Mouse (Mus musculus): ENCODE results near the gene Dync1i2. TPM values are rescaled to one million over a fixed set of nuclear protein-coding genes. Genes with fewer than 3 reads are reported as not detected.
A peak's percentile ranks its signal among the peaks of the same experiment; 100 is the strongest.

The Dync1i2 gene
- polyA plus RNA-seq, 1 experiment from 2014 or later = 96.4 TPM

DNA sequence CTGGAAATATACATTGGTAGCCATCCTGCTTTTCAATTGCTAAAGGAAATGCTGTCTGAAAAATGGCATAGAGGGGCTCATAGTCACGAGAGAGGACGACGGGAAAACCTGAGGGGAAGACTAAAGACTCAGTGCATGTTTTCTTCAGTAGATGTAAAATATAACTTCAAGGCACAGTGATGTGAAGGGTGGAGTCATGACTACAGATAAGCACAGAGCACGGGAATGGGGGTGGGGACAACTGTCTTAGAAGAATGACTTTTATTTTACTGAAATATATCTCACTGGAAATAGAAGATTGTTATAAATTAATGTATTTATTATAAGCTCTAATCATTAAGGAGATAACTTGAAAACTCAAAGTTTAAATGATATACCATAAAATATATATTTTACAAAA is 58.6 kb downstream of the Dync1i2 start:
- Histone ChIP-seq H3K9ac (ENCODE audit: low read depth, low read length) (no peak overlapping the region), H3K4me2 (replicated peaks; ENCODE audit: low read depth, low read length) (no peak overlapping the region), H3K27me3 (ENCODE audit: control insufficient read depth, insufficient read depth, low read length) (no peaks in the 10 kb centered on the region), H3K27ac (ENCODE audit: low read depth, low read length) (no peak overlapping the region), H3K36me3 (ENCODE audit: control insufficient read depth, insufficient read depth, low read length) (peaks cover 8% of the 10 kb centered on the region), H3K4me3 (ENCODE audit: low read length) (no peak overlapping the region), H3K9me3 (ENCODE audit: control insufficient read depth, low read length) (no peaks in the 10 kb centered on the region), H3K4me1 (ENCODE audit: control insufficient read depth, insufficient read depth, low read length) (no peaks in the 10 kb centered on the region)
- no peak for ATAC-seq (ENCODE audit: low FRiP score, low TSS enrichment)
- 77% methylated on average over 4 of the region's 4 CpGs for whole genome bisulfite sequencing

DNA sequence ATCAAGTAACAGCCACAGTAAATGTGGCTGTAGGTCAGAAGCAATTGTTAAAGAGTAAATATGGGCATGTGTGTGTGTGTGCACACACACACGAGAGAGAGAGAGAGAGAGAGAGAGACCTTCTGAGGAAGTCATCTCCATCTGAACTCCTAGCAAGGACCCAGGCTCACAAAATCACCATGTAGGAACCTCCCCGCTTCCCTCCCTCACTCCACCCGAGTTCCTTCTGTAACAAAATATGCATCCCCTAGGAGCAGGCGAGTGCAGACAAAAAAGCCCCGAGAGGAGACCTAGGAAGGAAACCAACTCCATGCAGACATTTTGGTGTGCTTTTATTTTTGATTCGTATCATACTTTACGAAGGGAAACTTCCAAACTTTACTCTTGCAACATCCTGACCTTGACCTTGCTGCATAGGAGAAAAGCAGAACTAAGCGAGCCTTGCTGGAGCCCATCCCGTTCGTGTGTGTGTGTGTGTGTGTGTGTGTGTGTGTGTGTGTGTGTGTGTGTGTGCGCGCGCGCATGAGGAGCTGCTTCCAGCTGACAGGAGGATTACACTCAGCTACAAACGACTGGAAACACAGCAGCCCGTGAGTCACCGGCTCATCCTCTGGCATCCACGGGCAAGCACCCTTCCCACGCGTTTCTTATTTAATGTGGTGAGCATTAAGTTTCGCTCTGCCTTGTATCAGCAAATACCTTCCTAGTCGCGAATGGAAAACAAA is 62.6 kb downstream of the Dync1i2 start:
- Histone ChIP-seq H3K4me3 (ENCODE audit: low read length) (peak overlapping the region; percentile 18), H3K4me2 (replicated peaks; ENCODE audit: low read depth, low read length) (peak overlapping the region; percentile 29), H3K4me1 (ENCODE audit: control insufficient read depth, insufficient read depth, low read length) (no peaks in the 10 kb centered on the region), H3K27me3 (ENCODE audit: control insufficient read depth, insufficient read depth, low read length) (no peaks in the 10 kb centered on the region), H3K9ac (ENCODE audit: low read depth, low read length) (no peak overlapping the region), H3K27ac (ENCODE audit: low read depth, low read length) (0 out of 2 replicates have a peak overlapping the region, but pooled peaks have one; percentile 4), H3K36me3 (ENCODE audit: control insufficient read depth, insufficient read depth, low read length) (peaks cover 9% of the 10 kb centered on the region; the same call in 1 of the 2 replicates), H3K9me3 (ENCODE audit: control insufficient read depth, low read length) (no peaks in the 10 kb centered on the region)
- ATAC-seq (ENCODE audit: low FRiP score, low TSS enrichment) = peak; percentile 60
- 40% methylated on average over 23 of the region's 23 CpGs for WGBS

DNA sequence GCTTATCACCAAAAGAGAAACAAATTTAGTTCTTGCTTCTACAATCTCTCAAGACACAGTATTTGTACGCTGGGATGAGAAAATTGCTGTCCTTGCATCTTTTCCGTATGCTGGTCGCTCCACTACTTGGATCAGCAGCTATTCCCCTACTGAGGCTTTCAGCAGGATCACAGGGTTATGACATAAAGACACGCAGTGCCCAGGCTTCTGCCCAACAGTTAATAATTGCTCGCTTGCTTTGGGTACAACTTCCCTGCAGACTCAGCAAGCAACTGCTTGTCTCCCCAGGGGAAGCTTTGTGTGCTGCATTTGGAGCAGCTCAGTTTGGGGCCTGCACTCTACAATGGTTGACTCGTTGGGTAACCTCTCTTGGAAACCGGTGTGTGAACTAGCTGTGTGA is 64.2 kb downstream of the Dync1i2 start:
- H3K4me1 ChIP-seq (ENCODE audit: control insufficient read depth, insufficient read depth, low read length) = no peaks in the 10 kb centered on the region
- H3K27me3 ChIP-seq (ENCODE audit: control insufficient read depth, insufficient read depth, low read length) = no peaks in the 10 kb centered on the region
- no peak for ATAC-seq (ENCODE audit: low FRiP score, low TSS enrichment)
- no peak overlapping the region for H3K4me2 ChIP-seq (replicated peaks; ENCODE audit: low read depth, low read length)
- 92% methylated on average over 7 of the region's 7 CpGs for WGBS
- H3K4me3 ChIP-seq (ENCODE audit: low read length) = no peak overlapping the region
- H3K9ac ChIP-seq (ENCODE audit: low read depth, low read length) = no peak overlapping the region
- no peak overlapping the region for H3K27ac ChIP-seq (ENCODE audit: low read depth, low read length)
- peaks cover 9% of the 10 kb centered on the region; the same call in 1 of the 2 replicates for H3K36me3 ChIP-seq (ENCODE audit: control insufficient read depth, insufficient read depth, low read length)
- no peaks in the 10 kb centered on the region for H3K9me3 ChIP-seq (ENCODE audit: control insufficient read depth, low read length)

DNA sequence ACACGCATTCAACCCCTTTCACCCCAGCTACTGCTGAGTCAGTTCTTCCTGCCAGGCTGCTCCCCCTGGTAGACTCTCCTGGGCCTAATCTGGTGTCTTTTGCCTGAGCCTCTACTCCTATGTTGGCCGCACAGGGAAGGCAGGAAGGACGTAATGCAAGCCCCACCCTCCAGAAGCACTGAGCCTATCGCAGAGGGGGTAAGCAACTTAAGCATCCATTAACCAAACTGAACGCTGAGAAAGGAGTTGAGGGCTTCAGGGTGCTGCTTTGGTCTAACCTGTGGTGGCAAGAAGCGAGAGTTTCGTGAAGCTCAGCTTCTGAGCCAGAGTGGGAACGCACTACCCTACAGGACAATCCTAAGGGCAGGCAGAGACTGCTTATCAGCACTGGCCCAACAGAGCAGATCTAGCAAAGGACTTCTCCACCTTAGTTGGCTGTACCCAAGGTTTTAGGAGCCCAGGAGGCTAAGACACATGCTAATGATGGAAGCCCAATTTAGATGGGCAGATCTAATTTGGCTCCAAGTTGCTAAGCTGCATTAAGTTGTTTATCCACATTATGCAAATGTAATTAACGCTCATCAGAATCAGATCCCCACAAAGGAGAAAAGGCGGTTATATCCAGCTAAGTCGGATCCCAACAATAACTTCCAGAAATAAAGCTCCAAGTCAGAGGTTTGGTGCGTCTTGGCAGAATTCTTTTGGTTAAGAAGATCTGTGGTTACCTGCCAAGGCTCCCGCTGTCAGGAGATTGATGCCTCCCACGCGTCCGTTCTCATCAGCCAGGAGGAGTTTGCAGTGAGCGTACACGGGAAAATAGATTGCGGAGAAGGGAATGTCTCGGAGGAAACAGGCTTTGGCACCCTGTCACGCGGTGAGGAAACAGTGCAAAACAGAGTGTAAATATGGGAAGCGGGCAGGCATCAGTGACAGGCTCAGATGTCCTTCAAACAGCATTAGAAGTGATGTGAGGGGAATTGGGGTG is 67.6 kb downstream of the Dync1i2 start:
- H3K9me3 ChIP-seq (ENCODE audit: control insufficient read depth, low read length) = no peaks in the 10 kb centered on the region
- no peak overlapping the region for H3K4me3 ChIP-seq (ENCODE audit: low read length)
- no peak overlapping the region for H3K27ac ChIP-seq (ENCODE audit: low read depth, low read length)
- no peak overlapping the region for H3K4me2 ChIP-seq (replicated peaks; ENCODE audit: low read depth, low read length)
- no peaks in the 10 kb centered on the region for H3K27me3 ChIP-seq (ENCODE audit: control insufficient read depth, insufficient read depth, low read length)
- peaks cover 19% of the 10 kb centered on the region for H3K36me3 ChIP-seq (ENCODE audit: control insufficient read depth, insufficient read depth, low read length)
- WGBS = 71% methylated on average over 23 of the region's 23 CpGs
- ATAC-seq (ENCODE audit: low FRiP score, low TSS enrichment) = no peak
- H3K9ac ChIP-seq (ENCODE audit: low read depth, low read length) = no peak overlapping the region
- no peaks in the 10 kb centered on the region for H3K4me1 ChIP-seq (ENCODE audit: control insufficient read depth, insufficient read depth, low read length)

DNA sequence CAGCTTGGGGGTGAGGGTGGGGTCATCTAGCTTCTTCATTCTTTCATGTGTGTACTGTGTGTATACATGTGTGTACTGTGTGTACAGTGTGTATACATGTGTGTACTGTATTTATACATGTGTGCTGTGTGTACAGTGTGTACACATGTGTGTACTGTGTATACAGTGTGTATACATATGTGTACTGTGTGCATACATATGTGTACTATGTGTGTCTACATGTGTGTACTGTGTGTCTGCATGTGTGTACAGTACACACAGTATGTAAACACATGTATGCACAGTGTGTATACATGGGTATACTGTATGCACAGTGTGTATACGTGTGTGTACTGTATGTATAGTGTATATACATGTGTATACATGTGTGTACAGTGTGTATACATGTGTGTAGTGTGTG is 70.5 kb downstream of the Dync1i2 start:
- Histone ChIP-seq H3K36me3 (ENCODE audit: control insufficient read depth, insufficient read depth, low read length) (peaks cover 12% of the 10 kb centered on the region), H3K9ac (ENCODE audit: low read depth, low read length) (no peak overlapping the region), H3K4me1 (ENCODE audit: control insufficient read depth, insufficient read depth, low read length) (no peaks in the 10 kb centered on the region), H3K4me2 (replicated peaks; ENCODE audit: low read depth, low read length) (no peak overlapping the region), H3K4me3 (ENCODE audit: low read length) (no peak overlapping the region), H3K27me3 (ENCODE audit: control insufficient read depth, insufficient read depth, low read length) (no peaks in the 10 kb centered on the region), H3K9me3 (ENCODE audit: control insufficient read depth, low read length) (no peaks in the 10 kb centered on the region), H3K27ac (ENCODE audit: low read depth, low read length) (no peak overlapping the region)
- WGBS = 78% methylated on average over 1 of the region's 1 CpGs
- no peak for ATAC-seq (ENCODE audit: low FRiP score, low TSS enrichment)

DNA sequence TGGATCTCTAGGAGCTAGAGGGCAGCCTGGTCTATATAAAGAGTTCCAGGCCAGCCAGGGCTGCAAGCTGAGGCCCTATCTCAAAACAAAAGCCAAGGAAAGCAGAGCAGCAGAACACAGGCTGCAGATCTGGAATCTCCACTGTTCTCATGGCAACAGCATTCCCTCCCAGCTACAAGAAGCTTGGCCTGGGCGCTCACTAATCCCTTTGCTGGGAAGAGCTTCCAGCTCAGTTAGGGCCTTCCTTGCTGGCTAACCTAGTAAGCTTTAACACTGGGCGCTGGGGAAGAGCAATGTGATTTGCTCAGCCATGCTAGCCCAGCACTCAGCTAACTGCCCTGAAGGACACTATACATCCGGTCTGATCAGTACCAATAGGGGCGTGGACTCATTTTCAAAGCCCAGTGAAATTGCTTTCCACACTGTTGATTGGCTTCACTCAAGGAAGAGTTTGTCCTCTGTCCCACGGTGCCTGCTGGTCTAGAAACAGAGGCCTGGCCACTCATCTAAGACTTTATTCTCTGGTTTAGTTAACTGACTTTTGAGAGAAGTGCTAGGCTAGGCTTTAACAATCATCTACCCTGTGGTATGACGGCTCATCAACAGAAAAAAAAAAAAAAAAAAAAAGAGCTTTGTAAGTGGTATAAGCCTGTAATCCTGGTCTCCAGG is 78.7 kb downstream of the Dync1i2 start:
- Histone ChIP-seq H3K27me3 (ENCODE audit: control insufficient read depth, insufficient read depth, low read length) (no peaks in the 10 kb centered on the region), H3K9me3 (ENCODE audit: control insufficient read depth, low read length) (no peaks in the 10 kb centered on the region), H3K4me3 (ENCODE audit: low read length) (no peak overlapping the region), H3K9ac (ENCODE audit: low read depth, low read length) (no peak overlapping the region), H3K36me3 (ENCODE audit: control insufficient read depth, insufficient read depth, low read length) (no peaks in the 10 kb centered on the region), H3K27ac (ENCODE audit: low read depth, low read length) (no peak overlapping the region), H3K4me2 (replicated peaks; ENCODE audit: low read depth, low read length) (no peak overlapping the region), H3K4me1 (ENCODE audit: control insufficient read depth, insufficient read depth, low read length) (peaks cover 13% of the 10 kb centered on the region; the same call in 1 of the 2 replicates)
- ATAC-seq (ENCODE audit: low FRiP score, low TSS enrichment) = no peak
- WGBS = 52% methylated on average over 6 of the region's 6 CpGs

DNA sequence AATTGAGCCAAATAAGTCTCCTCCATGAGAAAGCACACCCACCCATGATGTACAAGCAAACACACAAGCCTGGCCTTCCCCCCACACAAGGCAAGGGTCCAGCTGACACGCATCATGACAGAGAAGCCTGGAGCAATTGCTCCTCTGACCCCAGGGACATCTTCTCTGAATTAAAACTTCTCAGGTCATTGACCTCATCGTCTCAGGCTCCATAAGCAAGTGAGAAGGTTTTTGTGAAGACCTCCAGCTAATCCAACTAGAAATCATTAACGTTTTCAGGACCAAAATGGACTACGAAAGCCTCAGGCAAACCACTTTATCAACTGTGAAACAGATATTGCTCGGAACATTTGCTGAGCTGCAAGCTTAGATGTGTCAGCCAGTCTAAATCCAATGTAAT is 80.1 kb downstream of the Dync1i2 start:
- Histone ChIP-seq H3K9me3 (ENCODE audit: control insufficient read depth, low read length) (no peaks in the 10 kb centered on the region), H3K4me1 (ENCODE audit: control insufficient read depth, insufficient read depth, low read length) (peaks cover 13% of the 10 kb centered on the region; the same call in 1 of the 2 replicates), H3K4me2 (replicated peaks; ENCODE audit: low read depth, low read length) (no peak overlapping the region), H3K4me3 (ENCODE audit: low read length) (no peak overlapping the region), H3K27ac (ENCODE audit: low read depth, low read length) (no peak overlapping the region), H3K27me3 (ENCODE audit: control insufficient read depth, insufficient read depth, low read length) (no peaks in the 10 kb centered on the region), H3K36me3 (ENCODE audit: control insufficient read depth, insufficient read depth, low read length) (no peaks in the 10 kb centered on the region), H3K9ac (ENCODE audit: low read depth, low read length) (no peak overlapping the region)
- no peak; the same call in 1 of the 2 replicates for ATAC-seq (ENCODE audit: low FRiP score, low TSS enrichment)
- 24% methylated on average over 5 of the region's 5 CpGs for WGBS

DNA sequence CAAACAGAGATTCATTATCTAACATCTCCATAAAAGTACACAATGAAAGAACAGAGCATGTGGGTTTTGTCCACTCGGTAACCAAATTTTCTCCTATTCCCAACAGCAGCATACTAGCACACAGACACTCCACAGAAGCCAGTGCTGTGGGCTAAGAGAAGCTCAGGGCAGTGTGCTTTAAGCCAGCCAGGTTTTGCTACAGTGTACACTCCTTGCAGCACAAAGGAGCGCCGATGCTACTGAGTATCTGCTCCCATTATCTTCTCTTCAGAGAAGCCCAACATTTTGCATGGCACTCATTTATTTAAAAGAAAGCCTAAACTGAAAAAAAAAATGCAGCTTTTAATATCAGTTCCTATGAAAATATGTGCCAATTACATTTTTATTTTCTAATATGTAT is 82.5 kb downstream of the Dync1i2 start:
- no peak overlapping the region for H3K9ac ChIP-seq (ENCODE audit: low read depth, low read length)
- no peaks in the 10 kb centered on the region; the same call in 1 of the 2 replicates for H3K36me3 ChIP-seq (ENCODE audit: control insufficient read depth, insufficient read depth, low read length)
- no peak overlapping the region for H3K27ac ChIP-seq (ENCODE audit: low read depth, low read length)
- no peak overlapping the region for H3K4me3 ChIP-seq (ENCODE audit: low read length)
- ATAC-seq (ENCODE audit: low FRiP score, low TSS enrichment) = no peak
- WGBS = 84% methylated on average over 3 of the region's 3 CpGs
- H3K9me3 ChIP-seq (ENCODE audit: control insufficient read depth, low read length) = no peaks in the 10 kb centered on the region
- no peaks in the 10 kb centered on the region for H3K27me3 ChIP-seq (ENCODE audit: control insufficient read depth, insufficient read depth, low read length)
- peaks cover 13% of the 10 kb centered on the region; the same call in 1 of the 2 replicates for H3K4me1 ChIP-seq (ENCODE audit: control insufficient read depth, insufficient read depth, low read length)
- no peak overlapping the region for H3K4me2 ChIP-seq (replicated peaks; ENCODE audit: low read depth, low read length)
